Mouse (Mus musculus): ENCODE data around the gene Slc30a3.

GRCm38 (mm10) chr5:31082935-31083625, 25.0 kb downstream of the Slc30a3 start:
- TF ChIP-seq CTCF (IDR thresholded peaks at IDR 0.05; ENCODE audit: low read depth) (no peak), EP300 (optimal IDR thresholded peaks at IDR 0.05) (no peak)

Measured in stomach, postnatal 0 days (tissue).